Mouse (Mus musculus) cerebellum, adult 11 months (tissue): ENCODE measurements around the gene Vti1b.

Experiments used
- DNase-seq: peaks from one replicate; pipeline ENCODE4 v3.0.0; 2022

Gene Vti1b

DNA sequence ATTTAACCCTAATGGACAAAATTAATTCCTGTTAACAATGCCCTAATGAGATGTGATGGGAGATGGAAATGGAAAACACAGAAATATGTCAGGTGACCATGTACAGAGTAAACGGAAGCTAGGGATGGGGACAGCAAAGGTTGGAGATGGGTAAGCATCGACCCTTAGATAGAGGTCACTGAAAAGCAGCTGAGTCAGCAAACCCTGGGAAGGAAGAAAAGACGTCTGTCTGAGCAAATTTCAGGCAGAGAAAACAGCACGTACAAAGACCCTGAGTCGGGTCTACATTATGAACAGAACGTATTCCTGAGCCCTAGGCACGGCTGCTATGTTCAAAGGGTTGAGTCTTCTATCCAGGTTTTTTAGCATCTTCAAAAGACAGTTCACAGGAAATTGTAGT, 35.5 kb downstream of the Vti1b start:
- no peak for DNase-seq

DNA sequence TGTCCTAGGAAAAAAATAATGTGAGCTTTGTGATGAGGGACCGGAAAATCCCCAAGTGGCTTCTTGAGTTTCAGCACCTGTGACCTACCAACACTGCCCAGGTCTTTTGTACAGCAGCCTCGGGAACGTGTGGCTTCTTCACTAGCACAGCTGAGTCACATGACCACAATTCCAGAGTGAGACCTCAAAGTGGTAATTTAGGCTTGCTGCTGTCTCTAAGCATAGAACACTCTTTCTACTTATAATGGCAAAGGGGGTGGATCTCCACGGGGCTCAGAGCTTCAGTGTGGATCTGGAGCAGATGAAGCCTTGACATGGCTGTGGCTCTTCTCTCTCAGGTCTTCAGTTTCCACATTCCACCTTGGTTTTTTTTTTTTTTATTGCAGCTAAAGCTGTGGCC, 37.4 kb downstream of the Vti1b start:
- DNase-seq: no peak

DNA sequence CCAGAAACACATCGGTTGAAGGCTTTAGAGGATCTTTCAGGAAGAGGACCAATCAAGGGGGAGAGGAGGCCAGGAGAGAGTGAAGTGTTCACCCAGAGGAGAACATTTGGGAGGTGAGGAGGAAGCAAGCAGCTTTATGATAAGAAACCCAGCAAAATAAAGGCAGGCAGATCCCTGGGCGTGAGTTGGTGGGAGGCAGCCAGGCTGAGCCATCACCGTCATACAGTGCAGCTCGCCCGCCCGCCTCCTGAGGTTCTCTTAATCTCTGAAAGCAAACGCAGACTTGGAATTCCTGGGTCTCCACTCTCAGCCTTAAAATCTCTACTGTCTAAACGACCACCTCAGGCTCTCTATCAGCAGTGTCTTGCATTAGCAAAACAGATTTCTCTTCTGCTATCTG, 37.8 kb downstream of the Vti1b start:
- no peak for DNase-seq

DNA sequence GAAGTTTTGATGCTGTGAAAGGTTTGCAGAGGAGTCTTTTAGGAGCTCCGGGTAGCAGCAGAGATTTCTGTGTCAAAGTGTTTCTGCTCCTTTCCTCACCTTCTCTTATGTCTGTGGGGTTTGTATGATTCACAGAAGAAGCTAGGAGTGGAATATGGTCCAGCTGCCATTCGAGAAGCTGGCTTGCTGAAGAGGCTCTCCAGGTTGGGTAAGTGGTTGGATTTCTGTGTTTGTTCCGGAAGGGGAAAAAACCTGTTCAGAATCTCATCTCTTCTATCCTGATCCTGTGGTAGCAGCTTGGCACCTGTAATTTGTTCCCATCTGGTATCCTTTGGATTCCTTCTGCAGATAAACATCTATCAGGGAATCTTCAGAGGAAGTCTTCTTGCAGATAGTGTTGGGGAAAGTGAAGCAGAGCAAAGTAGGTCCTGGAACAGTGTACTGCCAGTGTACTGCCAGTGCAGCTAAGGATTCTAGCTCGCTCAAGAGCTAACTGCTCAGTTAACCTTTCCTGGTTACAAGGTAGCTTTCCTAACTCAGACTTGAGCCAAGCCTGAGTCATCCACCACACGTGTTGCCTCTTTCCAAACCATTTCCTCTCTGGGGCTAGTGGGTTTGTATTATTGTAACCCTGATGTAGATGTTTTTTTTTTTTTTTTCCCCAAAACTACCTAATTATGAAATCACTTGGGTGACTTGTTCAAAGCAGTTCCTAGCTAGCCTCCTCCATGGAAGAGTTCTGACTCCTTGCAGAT, 40.6 kb downstream of the Vti1b start:
- DNase-seq: no peak

DNA sequence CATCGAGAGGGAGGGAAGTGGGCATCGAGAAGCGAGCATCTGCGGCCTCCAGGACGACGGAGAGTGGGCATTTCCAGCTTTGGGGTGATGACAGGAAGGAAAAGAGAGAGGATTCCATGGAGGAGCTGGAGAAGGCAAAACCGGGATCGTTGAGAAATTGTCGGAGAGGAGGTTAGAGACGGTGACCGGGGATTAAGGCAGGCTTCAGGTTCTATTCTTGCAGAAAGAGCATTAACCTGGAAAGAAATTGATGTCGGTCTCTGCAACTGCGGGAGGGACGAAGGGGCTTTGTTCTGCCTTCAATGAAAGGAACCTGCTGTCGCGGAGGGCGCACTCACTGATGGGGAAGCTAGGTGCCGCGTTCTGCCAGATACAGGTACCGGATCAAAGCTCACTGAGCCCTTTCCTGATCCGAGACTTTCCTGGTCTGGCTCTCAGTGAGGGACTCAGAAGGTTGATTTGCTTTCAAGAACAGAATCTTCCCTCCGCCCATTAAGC, 41.2 kb downstream of the Vti1b start:
- no peak for DNase-seq

DNA sequence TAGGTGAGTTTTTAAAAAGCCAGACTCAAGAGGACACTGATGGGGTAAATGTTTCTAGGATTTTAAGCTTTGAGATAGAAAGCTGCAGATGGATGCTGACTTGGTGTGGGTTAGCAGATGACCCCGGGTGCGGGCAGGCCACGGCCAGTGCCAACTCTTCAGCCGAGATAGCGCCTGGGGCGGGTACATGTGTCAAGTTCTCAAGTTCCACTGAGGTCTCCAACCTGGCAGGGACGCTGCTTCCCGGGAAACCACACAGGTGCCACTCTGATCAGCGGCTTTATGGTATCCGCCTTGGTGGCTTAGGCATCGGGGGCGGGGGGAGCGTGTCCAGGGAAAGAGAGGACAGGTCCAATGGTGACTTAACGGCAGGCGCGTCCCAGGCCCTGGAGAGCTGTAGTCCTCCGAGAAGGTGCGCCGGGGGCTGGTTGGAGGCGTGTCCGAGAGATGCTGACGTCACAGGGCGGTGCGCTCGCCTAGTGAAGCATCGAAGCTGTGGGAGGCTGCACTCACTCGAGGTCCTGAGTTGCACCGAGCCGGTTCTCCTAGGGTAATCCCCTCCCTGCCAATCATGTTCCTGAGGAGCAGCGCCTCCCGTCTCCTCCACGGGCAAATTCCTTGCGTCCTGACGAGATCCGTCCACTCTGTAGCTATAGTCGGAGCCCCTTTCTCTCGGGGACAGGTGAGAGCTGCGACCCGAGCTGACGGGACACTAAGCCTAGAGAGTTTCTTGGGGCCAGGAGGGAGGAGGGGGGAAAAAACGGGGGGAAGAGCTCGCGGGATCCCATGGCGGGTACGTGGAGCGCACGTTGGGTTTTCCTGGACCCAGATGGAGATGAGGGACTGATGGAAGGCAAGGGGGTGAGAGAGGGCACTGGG, 41.9 kb downstream of the Vti1b start, which contains the start of gene Arg2:
Gene Arg2 (plus strand): TSS at position 479 of the 879 bp plus-strand sequence.
- DNase-seq: peak; percentile 69

DNA sequence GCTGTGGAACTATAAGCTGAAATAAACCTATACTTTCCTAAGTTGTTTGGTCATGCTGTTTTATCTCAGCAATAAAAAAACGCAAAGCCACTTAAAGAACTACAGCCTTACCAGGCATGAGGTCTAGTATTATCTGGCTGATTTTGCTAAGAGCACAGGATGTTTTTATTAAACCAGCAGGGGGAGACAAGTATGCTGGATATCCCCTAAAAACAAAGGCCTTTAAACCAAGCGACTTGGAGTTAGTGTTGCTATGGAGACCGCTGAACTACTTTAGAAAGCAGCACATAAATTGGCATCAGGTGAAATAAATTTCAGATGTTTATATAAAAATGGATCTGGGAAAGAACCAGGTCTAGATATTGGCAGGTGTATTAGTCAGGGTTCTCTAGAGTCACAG, 49.6 kb downstream of the Vti1b start:
- DNase-seq: no peak

DNA sequence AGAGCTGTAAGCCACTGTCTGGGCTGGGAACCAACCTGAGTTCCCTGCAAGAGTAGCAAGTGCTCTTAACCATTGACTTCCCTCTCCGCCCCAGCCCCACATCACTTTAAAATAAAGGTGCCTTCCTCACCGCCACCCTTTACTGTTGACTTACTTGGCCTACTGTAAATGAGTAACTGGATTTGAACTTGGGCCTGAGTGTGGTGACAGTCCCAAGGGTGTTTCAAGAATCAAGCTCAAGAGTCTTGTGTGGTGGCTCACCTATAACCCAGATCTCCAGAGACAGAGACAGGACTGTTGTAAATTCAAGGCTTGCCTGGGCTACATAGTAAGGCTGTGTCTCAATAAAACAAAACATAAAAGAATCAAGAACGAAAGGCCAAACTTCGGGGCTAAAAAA, 53.5 kb downstream of the Vti1b start:
- no peak for DNase-seq
